Mouse (Mus musculus): Measurements from ENCODE around the gene Cbfa2t3.

GRCm38 (mm10) chr8:122663106-122663505, 35.8 kb downstream of the Cbfa2t3 start:
- TF ChIP-seq CTCF (IDR thresholded peaks at IDR 0.05) (no peak), EP300 (IDR thresholded peaks at IDR 0.05) (no peak)

Measured in lung, postnatal 0 days (tissue).